Mouse (Mus musculus) intestine, embryonic 14.5 days (tissue): Measurements from ENCODE around the gene Atxn1. TPM values are rescaled to one million over a fixed set of nuclear protein-coding genes. Genes with fewer than 3 reads are reported as not detected.

Experiments used
- ATAC-seq: fragments of 200-750 bp; cut with Nextera tagmentation; replicated peaks from 2 replicates; pipeline ENCODE4 v1.8.0; 2017; ENCODE audit warnings: low read depth, moderate number of reproducible peaks, moderate TSS enrichment, moderate library complexity; ENCODE audit not compliant: low FRiP score, low TSS enrichment
- DNase-seq: peaks from one replicate; pipeline ENCODE4 v3.0.0-alpha.2; 2018; ENCODE audit warnings: low spot score
- H3K27ac ChIP-seq: fragments of 300-500 bp; sonication (generic); 2 replicates; pipeline ENCODE4 v1.5.1; 2014; ENCODE audit warnings: low read depth, mild to moderate bottlenecking, control low read depth
- H3K27me3 ChIP-seq: fragments of 300-500 bp; sonication (generic); replicated peaks from 2 replicates; pipeline ENCODE4 v1.6.1; 2014; ENCODE audit warnings: low read length, control low read depth; ENCODE audit not compliant: control insufficient read depth, insufficient read depth
- H3K36me3 ChIP-seq: fragments of 300-500 bp; sonication (generic); 2 replicates; pipeline ENCODE4 v1.6.1; 2014; ENCODE audit warnings: low read length, control low read depth; ENCODE audit not compliant: control insufficient read depth, insufficient read depth
- H3K4me1 ChIP-seq: fragments of 300-500 bp; sonication (generic); replicated peaks from 2 replicates; pipeline ENCODE4 v1.6.1; 2014; ENCODE audit warnings: low read length, control low read depth, mixed read lengths; ENCODE audit not compliant: control insufficient read depth, insufficient read depth
- H3K4me2 ChIP-seq: fragments of 300-500 bp; sonication (generic); 2 replicates; pipeline ENCODE4 v1.6.1; 2014; ENCODE audit warnings: low read length
- H3K4me3 ChIP-seq: fragments of 300-500 bp; sonication (generic); 2 replicates; pipeline ENCODE4 v1.5.1; 2014; ENCODE audit warnings: low read depth, low read length, control low read depth, mixed read lengths
- H3K9ac ChIP-seq: fragments of 300-500 bp; sonication (generic); 2 replicates; pipeline ENCODE4 v1.6.1; 2014; ENCODE audit warnings: mild to moderate bottlenecking, low read length
- H3K9me3 ChIP-seq: fragments of 300-500 bp; sonication (generic); 2 replicates; pipeline ENCODE4 v1.6.1; 2016; ENCODE audit warnings: low read length, control low read depth; ENCODE audit not compliant: control insufficient read depth
- WGBS: fragments of 180-500 bp; shearing (Covaris S2); extraction: QIAGEN DNeasy Blood & Tissue Kit; methylation state at CpG from one replicate; pipeline ENCODE4 v1.1.7; 2014; 5-methylcytosine and 5-hydroxymethylcytosine counted together
- polyA plus RNA-seq: library from polyadenylated mRNA; unstranded; fragments of >200 nt; fragmentation: Nextera tagmentation; extraction: Ambion mirVana; gene quantifications from 2 replicates; pipeline ENCODE4 v1.2.1, GENCODE M21; 2014

Atxn1 gene
- polyA plus RNA-seq, 1 experiment from 2014 or later: 4.8 TPM

- no peak for ATAC-seq
These were observed 158.8 kb downstream of the Atxn1 start for GRCm38 (mm10) chr13:45805915-45806599.

GRCm38 (mm10) chr13:45802620-45803410 lies 162.0 kb downstream of the Atxn1 start:
- 89% methylated on average over 15 of the region's 15 CpGs for WGBS
- Histone ChIP-seq H3K4me3 (no peak overlapping the region), H3K4me1 (no peaks in the 10 kb centered on the region), H3K4me2 (no peak overlapping the region), H3K27me3 (no peaks in the 10 kb centered on the region), H3K36me3 (no peaks in the 10 kb centered on the region), H3K9ac (no peak overlapping the region), H3K27ac (no peak overlapping the region), H3K9me3 (no peaks in the 10 kb centered on the region)
- DNase-seq (no peak), ATAC-seq (no peak)

More at GRCm38 (mm10) chr13:45805915-45806599, 158.8 kb downstream of the Atxn1 start:
- Histone ChIP-seq H3K4me1 (peaks cover 4% of the 10 kb centered on the region; the same call in 1 of the 2 replicates), H3K9ac (no peak overlapping the region), H3K36me3 (no peaks in the 10 kb centered on the region), H3K27me3 (no peaks in the 10 kb centered on the region), H3K9me3 (no peaks in the 10 kb centered on the region), H3K4me2 (no peak overlapping the region), H3K4me3 (no peak overlapping the region), H3K27ac (no peak overlapping the region)
- 60% methylated on average over 9 of the region's 9 CpGs for WGBS
- DNase-seq: no peak

- Histone ChIP-seq H3K27me3 (no peaks in the 10 kb centered on the region), H3K9ac (no peak overlapping the region), H3K36me3 (0 out of 2 replicates have a peak, but pooled peaks cover 6% of the 10 kb centered on the region), H3K4me2 (no peak overlapping the region), H3K4me1 (no peaks in the 10 kb centered on the region), H3K9me3 (no peaks in the 10 kb centered on the region), H3K27ac (no peak overlapping the region), H3K4me3 (no peak overlapping the region)
- no peak for DNase-seq
- 80% methylated on average over 4 of the region's 4 CpGs for WGBS
- ATAC-seq: no peak
These were observed 166.6 kb downstream of the Atxn1 start for GRCm38 (mm10) chr13:45798248-45798647.

GRCm38 (mm10) chr13:45797696-45798095 lies 167.1 kb downstream of the Atxn1 start:
- WGBS: 72% methylated on average over 6 of the region's 6 CpGs
- Histone ChIP-seq H3K9me3 (no peaks in the 10 kb centered on the region), H3K4me1 (no peaks in the 10 kb centered on the region), H3K9ac (no peak overlapping the region), H3K4me3 (no peak overlapping the region), H3K36me3 (0 out of 2 replicates have a peak, but pooled peaks cover 6% of the 10 kb centered on the region), H3K27me3 (no peaks in the 10 kb centered on the region), H3K4me2 (no peak overlapping the region), H3K27ac (no peak overlapping the region)
- ATAC-seq (no peak), DNase-seq (no peak)

- no peaks in the 10 kb centered on the region for H3K9me3 ChIP-seq
- H3K4me1 ChIP-seq: no peaks in the 10 kb centered on the region
- H3K36me3 ChIP-seq: 0 out of 2 replicates have a peak, but pooled peaks cover 6% of the 10 kb centered on the region
- 74% methylated on average over 6 of the region's 6 CpGs for WGBS
- H3K9ac ChIP-seq: no peak overlapping the region
- H3K27me3 ChIP-seq: no peaks in the 10 kb centered on the region
- ATAC-seq (no peak), DNase-seq (no peak)
- H3K4me2 ChIP-seq: no peak overlapping the region
- H3K4me3 ChIP-seq: no peak overlapping the region
- no peak overlapping the region for H3K27ac ChIP-seq
These were observed 168.5 kb downstream of the Atxn1 start for GRCm38 (mm10) chr13:45796286-45796685.

GRCm38 (mm10) chr13:45793796-45794195 lies 171.0 kb downstream of the Atxn1 start:
- DNase-seq: no peak
- Histone ChIP-seq H3K9me3 (no peaks in the 10 kb centered on the region), H3K9ac (no peak overlapping the region), H3K4me1 (no peaks in the 10 kb centered on the region), H3K27me3 (no peaks in the 10 kb centered on the region), H3K4me3 (no peak overlapping the region), H3K27ac (no peak overlapping the region), H3K36me3 (0 out of 2 replicates have a peak, but pooled peaks cover 6% of the 10 kb centered on the region), H3K4me2 (no peak overlapping the region)
- no peak for ATAC-seq
- WGBS: 70% methylated on average over 3 of the region's 3 CpGs

GRCm38 (mm10) chr13:45786409-45786808 lies 178.4 kb downstream of the Atxn1 start:
- no peaks in the 10 kb centered on the region for H3K4me1 ChIP-seq
- no peak overlapping the region for H3K4me2 ChIP-seq
- H3K9ac ChIP-seq: no peak overlapping the region
- no peak for ATAC-seq
- H3K9me3 ChIP-seq: no peaks in the 10 kb centered on the region
- no peaks in the 10 kb centered on the region for H3K27me3 ChIP-seq
- H3K36me3 ChIP-seq: no peaks in the 10 kb centered on the region
- 69% methylated on average over 7 of the region's 7 CpGs for WGBS
- DNase-seq: no peak
- no peak overlapping the region for H3K4me3 ChIP-seq
- H3K27ac ChIP-seq: no peak overlapping the region

- DNase-seq (no peak), ATAC-seq (no peak)
- Histone ChIP-seq H3K4me1 (no peaks in the 10 kb centered on the region), H3K36me3 (no peaks in the 10 kb centered on the region), H3K9me3 (no peaks in the 10 kb centered on the region), H3K27ac (no peak overlapping the region), H3K4me3 (no peak overlapping the region), H3K4me2 (no peak overlapping the region), H3K9ac (no peak overlapping the region), H3K27me3 (no peaks in the 10 kb centered on the region)
- 82% methylated on average over 10 of the region's 10 CpGs for WGBS
These were observed 181.1 kb downstream of the Atxn1 start for GRCm38 (mm10) chr13:45783681-45784080.
